Mouse (Mus musculus): Measurements from ENCODE around the gene Aagab. TPM values are rescaled to one million over a fixed set of nuclear protein-coding genes. Genes with fewer than 3 reads are reported as not detected.
A peak's percentile ranks its signal among the peaks of the same experiment; 100 is the strongest.

The Aagab gene
- polyA plus RNA-seq (2015; fragmentation: Nextera tagmentation; extraction: Ambion mirVana): 21.7 and 26.2 TPM in 2 replicates

DNA sequence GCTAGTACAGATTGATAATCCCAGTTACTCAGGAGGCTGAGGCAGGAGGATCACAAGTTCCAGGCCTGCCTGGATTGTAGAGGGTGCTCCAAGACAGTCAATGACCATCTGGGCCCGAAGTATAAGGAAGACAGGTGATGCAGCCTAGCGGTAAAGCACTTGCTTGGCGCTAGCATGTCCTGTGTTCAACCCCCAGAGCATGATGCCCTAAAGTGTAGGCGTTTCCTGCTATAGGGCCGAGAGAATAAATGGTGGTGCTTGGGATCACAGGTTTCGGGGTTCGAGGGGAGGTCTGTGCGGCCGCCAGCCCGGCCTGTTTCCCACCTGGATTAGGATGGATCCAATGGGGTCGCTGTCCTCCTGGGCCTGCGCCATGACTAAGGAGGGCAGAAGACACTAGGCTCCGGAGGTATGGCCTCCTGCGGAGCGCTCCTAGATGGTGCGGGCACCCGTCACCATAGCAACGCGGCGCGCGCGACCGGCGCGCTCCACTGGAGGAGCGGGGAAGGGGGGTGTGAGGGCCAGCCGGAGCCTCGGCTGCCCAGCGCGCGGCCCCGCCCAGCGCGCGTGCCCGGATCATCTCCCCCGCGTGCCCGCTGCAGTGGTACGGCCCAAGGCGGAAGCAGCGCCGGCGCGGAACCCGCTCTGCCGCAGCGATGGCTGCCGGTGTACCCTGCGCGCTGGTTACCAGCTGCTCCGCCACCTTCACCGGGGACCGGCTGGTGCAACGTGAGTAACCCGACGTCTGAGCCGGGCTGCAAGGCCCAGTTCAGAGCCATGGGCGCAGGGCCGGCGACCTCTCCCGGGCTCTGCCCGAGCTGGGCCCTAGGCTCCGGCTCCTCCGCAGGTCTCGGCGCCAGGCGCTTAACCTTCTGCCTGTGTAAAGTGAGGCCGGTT is at the start of gene Aagab, which contains the start of gene Iqch:
Gene Aagab, plus strand, starts transcription at position 618 of the 897 bp plus-strand sequence.
Gene Iqch, minus strand, starts transcription at position 451 of the 897 bp plus-strand sequence.
- 2% methylated on average over 70 of the region's 70 CpGs for WGBS

DNA sequence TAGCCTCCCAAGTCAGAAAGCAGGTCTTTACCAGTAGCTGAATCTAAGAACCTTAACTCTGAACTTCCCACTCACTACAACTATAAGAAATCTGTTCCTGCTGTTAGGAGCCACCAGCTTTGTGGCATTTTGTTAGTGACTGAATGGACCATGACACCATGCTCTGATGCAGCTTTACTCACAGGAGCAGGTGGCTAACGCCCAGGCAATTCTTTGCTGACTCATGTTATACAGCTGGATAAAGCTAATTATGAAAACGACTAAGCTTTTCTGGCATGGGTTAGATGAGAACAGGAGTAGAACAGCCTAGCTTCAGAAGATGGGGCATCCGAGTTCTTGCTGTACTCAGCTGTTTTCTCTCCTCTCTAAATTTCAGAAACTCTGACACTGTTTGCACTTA is 48.8 kb upstream of the Aagab start:
- 80% methylated on average over 3 of the region's 3 CpGs for WGBS
- H3K4me3 ChIP-seq: no peak overlapping the region
- no peak overlapping the region for H3K27ac ChIP-seq
- ATAC-seq (ENCODE audit: low FRiP score, low read depth): no peak
- no peak overlapping the region for H3K9ac ChIP-seq
- H3K36me3 ChIP-seq: no peaks in the 10 kb centered on the region
- no peaks in the 10 kb centered on the region for H3K9me3 ChIP-seq
- no peak overlapping the region for H3K4me2 ChIP-seq (replicated peaks)
- H3K27me3 ChIP-seq: peaks cover 4% of the 10 kb centered on the region; the same call in 1 of the 2 replicates
- no peaks in the 10 kb centered on the region for H3K4me1 ChIP-seq

More for the DNA sequence above, at the start of gene Aagab, which contains the start of gene Iqch:
- Histone ChIP-seq H3K4me2 (replicated peaks) (peak within 1 kb of the TSS; percentile 65), H3K4me3 (peak within 1 kb of the TSS; percentile 86), H3K36me3 (no peaks in the 10 kb centered on the region), H3K9me3 (no peaks in the 10 kb centered on the region), H3K27ac (no peak within 1 kb of the TSS; the same call in 1 of the 2 replicates), H3K4me1 (peaks cover 30% of the 10 kb centered on the region), H3K9ac (peak within 1 kb of the TSS; percentile 82), H3K27me3 (no peaks in the 10 kb centered on the region)
- ATAC-seq (ENCODE audit: low FRiP score, low read depth): peak; percentile 93

DNA sequence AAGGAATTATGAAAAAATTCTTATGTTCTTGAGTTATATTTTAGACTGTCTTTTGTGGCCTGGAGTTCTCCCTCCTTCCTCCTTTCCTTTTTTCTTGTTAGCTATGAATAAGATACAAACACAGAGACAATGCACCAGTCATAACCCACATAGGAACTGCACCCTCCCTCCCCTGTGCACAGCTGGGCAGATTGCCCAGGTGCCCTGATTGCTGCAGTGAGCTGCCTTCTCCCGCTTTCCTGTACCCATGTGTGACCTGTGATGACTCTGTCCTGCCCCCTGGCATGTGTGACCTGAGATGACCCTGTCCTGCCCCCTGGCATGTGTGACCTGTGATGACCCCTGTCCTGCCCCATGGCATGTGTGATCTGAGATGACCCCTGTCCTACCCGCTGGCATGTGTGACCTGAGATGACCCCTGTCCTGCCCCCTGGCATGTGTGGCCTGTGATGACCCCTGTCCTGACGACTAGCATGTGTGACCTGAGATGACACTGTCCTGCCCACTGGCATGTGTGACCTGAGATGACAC is 46.9 kb upstream of the Aagab start:
- no peaks in the 10 kb centered on the region for H3K27me3 ChIP-seq
- no peak for ATAC-seq (ENCODE audit: low FRiP score, low read depth)
- whole genome bisulfite sequencing: 56% methylated on average over 3 of the region's 3 CpGs
- H3K4me1 ChIP-seq: no peaks in the 10 kb centered on the region
- no peaks in the 10 kb centered on the region for H3K9me3 ChIP-seq
- no peak overlapping the region for H3K4me3 ChIP-seq
- no peak overlapping the region for H3K9ac ChIP-seq
- H3K36me3 ChIP-seq: no peaks in the 10 kb centered on the region
- H3K27ac ChIP-seq: no peak overlapping the region
- H3K4me2 ChIP-seq (replicated peaks): no peak overlapping the region

DNA sequence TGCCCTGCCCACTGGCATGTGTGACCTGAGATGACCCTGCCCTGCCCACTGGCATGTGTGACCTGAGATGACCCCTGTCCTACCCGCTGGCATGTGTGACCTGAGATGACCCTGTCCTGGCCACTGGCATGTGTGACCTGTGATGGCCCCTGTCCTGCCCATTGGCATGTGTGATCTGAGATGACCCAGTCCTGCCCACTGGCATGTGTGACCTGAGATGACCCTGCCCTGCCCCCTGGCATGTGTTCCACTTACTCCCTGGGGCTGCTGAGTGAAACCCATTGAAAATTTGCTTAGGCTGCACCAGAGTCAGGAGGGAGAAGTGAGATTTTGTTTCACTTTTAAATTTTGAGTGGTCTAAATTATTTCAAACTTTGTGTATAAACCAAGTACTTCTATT is 46.1 kb upstream of the Aagab start:
- H3K9me3 ChIP-seq: no peaks in the 10 kb centered on the region
- H3K27me3 ChIP-seq: no peaks in the 10 kb centered on the region
- H3K4me1 ChIP-seq: no peaks in the 10 kb centered on the region
- H3K9ac ChIP-seq: no peak overlapping the region
- 76% methylated on average over 1 of the region's 1 CpGs for WGBS
- no peak overlapping the region for H3K4me2 ChIP-seq (replicated peaks)
- H3K36me3 ChIP-seq: no peaks in the 10 kb centered on the region
- no peak for ATAC-seq (ENCODE audit: low FRiP score, low read depth)
- H3K4me3 ChIP-seq: no peak overlapping the region
- H3K27ac ChIP-seq: no peak overlapping the region

DNA sequence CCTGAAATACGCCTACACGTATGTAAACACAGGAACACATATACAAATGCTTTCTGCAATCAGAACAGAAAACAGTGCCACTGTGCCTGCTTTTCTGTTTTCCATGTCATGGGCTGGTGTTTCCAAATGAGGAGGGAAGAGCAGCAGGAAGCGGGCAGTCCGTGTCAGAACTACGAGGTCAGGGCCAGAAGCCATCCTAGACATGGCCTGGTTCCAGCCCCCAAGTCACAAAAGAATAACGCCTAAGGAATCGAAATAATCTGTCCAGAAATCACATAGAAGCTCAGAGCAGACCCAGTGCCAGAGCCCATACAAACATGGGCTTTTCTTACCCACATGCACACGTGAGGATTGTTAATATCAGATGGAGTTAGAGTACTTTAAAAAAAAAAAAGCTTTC is 45.5 kb upstream of the Aagab start:
- ATAC-seq (ENCODE audit: low FRiP score, low read depth): no peak

DNA sequence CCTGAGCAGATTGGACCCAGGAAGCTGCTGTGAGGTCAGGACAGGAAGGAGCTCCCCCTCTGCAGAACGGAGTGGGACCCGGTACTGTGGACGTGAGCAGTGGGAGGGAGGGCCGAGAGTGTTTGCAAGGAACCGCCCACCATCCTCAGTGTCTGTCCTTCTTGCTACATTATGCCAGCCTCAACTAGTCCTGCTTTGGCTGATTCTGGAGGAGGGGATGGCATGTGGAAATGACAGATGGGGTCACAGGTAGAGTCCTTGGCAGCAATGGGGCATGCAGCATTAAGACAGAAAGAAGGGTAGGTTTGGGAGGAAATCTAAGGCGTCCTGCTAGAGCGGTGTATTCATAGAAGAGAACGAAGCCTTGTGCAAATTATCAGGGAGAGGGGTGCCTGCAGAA is 40.5 kb upstream of the Aagab start:
- ATAC-seq (ENCODE audit: low FRiP score, low read depth): no peak
- H3K4me1 ChIP-seq: no peaks in the 10 kb centered on the region; the same call in 1 of the 2 replicates
- no peak overlapping the region for H3K4me2 ChIP-seq (replicated peaks)
- no peaks in the 10 kb centered on the region for H3K36me3 ChIP-seq
- H3K9ac ChIP-seq: no peak overlapping the region
- no peaks in the 10 kb centered on the region for H3K27me3 ChIP-seq
- no peak overlapping the region for H3K4me3 ChIP-seq
- no peaks in the 10 kb centered on the region for H3K9me3 ChIP-seq
- H3K27ac ChIP-seq: no peak overlapping the region
- 72% methylated on average over 8 of the region's 8 CpGs for WGBS

More for the DNA sequence above, 45.5 kb upstream of the Aagab start:
- H3K36me3 ChIP-seq: no peaks in the 10 kb centered on the region
- WGBS: 80% methylated on average over 8 of the region's 8 CpGs
- no peaks in the 10 kb centered on the region for H3K27me3 ChIP-seq
- no peaks in the 10 kb centered on the region for H3K4me1 ChIP-seq
- H3K4me3 ChIP-seq: no peak overlapping the region
- no peaks in the 10 kb centered on the region for H3K9me3 ChIP-seq
- H3K27ac ChIP-seq: no peak overlapping the region
- H3K9ac ChIP-seq: no peak overlapping the region
- H3K4me2 ChIP-seq (replicated peaks): no peak overlapping the region

DNA sequence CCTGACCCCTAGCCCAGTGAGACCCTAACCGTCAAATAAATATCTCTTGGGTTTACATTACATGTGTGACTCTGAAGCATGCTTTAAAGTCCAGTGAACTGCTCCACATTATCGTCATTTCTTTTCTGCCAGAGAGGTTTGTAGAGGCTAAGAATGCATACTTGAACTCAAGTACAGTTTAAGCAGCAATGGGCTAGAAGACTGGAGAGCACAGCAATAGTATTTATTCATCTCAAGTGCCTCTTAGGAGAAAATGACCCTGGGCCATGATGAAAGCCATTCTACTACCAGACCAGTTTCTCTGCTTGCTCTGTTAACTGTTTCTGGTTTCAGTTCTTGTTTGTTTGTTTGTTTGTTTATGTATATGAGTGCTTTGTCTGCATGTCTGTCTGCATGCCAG is 39.0 kb upstream of the Aagab start:
- H3K36me3 ChIP-seq: no peaks in the 10 kb centered on the region
- ATAC-seq (ENCODE audit: low FRiP score, low read depth): no peak
- no peak overlapping the region for H3K4me2 ChIP-seq (replicated peaks)
- H3K4me3 ChIP-seq: no peak overlapping the region
- no peak overlapping the region for H3K27ac ChIP-seq
- H3K9me3 ChIP-seq: no peaks in the 10 kb centered on the region
- H3K4me1 ChIP-seq: peaks cover 15% of the 10 kb centered on the region
- H3K27me3 ChIP-seq: 0 out of 2 replicates have a peak, but pooled peaks cover 2% of the 10 kb centered on the region
- no peak overlapping the region for H3K9ac ChIP-seq
- 85% methylated on average over 2 of the region's 2 CpGs for WGBS

DNA sequence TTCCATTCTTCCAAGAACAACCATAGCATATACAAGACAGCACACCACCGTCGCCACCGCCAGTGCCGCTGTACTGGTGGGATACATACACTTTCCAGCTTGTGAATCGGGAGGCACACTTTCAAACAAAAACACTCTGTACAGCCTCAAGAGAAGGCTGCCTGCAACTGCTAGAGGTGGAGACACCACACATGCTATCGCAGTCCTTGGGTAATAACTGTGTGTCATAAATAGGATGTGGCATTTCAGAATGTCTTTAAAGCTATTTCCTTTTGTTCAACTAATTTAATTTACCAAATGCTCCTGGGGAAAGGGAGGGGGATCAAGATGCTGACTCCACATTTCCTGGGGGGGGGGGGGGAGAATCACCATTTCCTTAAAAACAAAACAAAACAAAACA is 34.1 kb upstream of the Aagab start:
- Histone ChIP-seq H3K36me3 (no peaks in the 10 kb centered on the region), H3K27me3 (0 out of 2 replicates have a peak, but pooled peaks cover 2% of the 10 kb centered on the region), H3K9me3 (no peaks in the 10 kb centered on the region), H3K9ac (no peak overlapping the region), H3K4me1 (peaks cover 29% of the 10 kb centered on the region), H3K27ac (no peak overlapping the region), H3K4me2 (replicated peaks) (peak overlapping the region; percentile 27; the same call in 1 of the 2 replicates), H3K4me3 (no peak overlapping the region)
- WGBS: 61% methylated on average over 6 of the region's 6 CpGs
- ATAC-seq (ENCODE audit: low FRiP score, low read depth): no peak

DNA sequence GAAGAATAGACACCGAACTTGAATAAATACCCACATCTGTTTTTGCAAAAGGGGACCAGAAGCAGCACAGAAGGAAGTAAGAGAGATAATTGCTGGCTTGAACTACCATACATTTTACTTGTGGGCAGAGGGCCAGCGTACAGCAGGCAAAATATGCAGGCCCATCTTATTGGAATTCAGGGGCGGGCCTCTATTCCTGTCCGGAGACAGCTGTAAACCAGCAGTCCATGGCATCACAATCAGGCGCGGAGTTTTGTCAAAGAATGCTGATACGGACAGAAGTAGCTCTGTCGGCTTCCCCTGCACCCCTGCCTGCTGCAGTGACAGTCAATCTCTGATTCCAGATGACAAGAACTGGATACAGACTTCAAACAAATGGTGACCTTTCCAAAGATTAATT is 33.7 kb upstream of the Aagab start:
- 15% methylated on average over 8 of the region's 8 CpGs for WGBS
- H3K36me3 ChIP-seq: no peaks in the 10 kb centered on the region
- H3K4me1 ChIP-seq: peaks cover 29% of the 10 kb centered on the region
- H3K9me3 ChIP-seq: no peaks in the 10 kb centered on the region
- no peak overlapping the region for H3K9ac ChIP-seq
- peak overlapping the region; percentile 27; the same call in 1 of the 2 replicates for H3K4me2 ChIP-seq (replicated peaks)
- no peak for ATAC-seq (ENCODE audit: low FRiP score, low read depth)
- H3K4me3 ChIP-seq: no peak overlapping the region
- H3K27me3 ChIP-seq: 0 out of 2 replicates have a peak, but pooled peaks cover 2% of the 10 kb centered on the region
- H3K27ac ChIP-seq: no peak overlapping the region

DNA sequence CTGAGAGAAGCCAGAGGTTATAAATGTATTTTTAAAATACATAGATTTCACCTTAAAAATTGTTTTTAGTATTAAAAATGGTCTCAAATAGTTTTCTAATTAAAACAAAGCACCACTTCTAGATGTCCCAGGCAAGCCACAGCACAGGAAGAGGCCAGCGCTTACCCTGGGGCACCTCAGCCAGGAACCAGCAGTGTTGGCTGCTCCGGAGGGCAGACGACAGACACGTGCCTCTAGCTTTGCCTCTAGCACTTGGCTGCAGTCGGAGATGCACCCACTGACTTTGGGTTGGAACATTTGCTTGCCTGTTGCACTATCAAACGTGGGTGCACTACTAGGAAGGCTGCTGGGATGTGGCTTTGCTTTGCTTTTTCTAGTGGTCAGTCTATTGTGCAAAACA is 30.6 kb upstream of the Aagab start:
- H3K9me3 ChIP-seq: no peaks in the 10 kb centered on the region
- H3K4me2 ChIP-seq (replicated peaks): no peak overlapping the region
- 23% methylated on average over 6 of the region's 6 CpGs for WGBS
- no peak overlapping the region for H3K9ac ChIP-seq
- ATAC-seq (ENCODE audit: low FRiP score, low read depth): no peak
- no peak overlapping the region for H3K27ac ChIP-seq
- H3K36me3 ChIP-seq: no peaks in the 10 kb centered on the region
- H3K4me3 ChIP-seq: no peak overlapping the region
- peaks cover 29% of the 10 kb centered on the region for H3K4me1 ChIP-seq
- 0 out of 2 replicates have a peak, but pooled peaks cover 2% of the 10 kb centered on the region for H3K27me3 ChIP-seq

DNA sequence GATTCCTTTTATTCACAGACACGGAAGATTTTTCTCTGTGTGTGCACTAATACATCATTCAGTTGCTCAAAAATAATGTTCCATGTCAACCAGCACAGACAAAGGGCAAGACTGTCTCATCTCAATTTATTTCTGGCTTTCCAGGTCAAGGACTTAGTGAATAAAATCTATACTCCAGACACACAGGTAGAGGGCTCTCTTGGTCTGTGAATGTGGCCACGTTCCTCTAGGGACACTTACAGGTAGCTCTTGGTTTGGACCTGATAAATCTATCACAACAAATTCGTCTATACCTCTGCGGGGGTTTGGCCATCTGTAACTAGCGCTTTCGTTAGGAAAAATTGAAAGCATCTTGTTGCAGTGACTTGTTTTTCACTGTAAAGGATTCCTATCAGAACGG is 29.6 kb upstream of the Aagab start:
- WGBS: 64% methylated on average over 7 of the region's 7 CpGs
- no peaks in the 10 kb centered on the region for H3K36me3 ChIP-seq
- no peak overlapping the region for H3K4me3 ChIP-seq
- no peak overlapping the region for H3K27ac ChIP-seq
- H3K4me2 ChIP-seq (replicated peaks): no peak overlapping the region
- ATAC-seq (ENCODE audit: low FRiP score, low read depth): no peak
- H3K4me1 ChIP-seq: peaks cover 20% of the 10 kb centered on the region
- H3K9ac ChIP-seq: no peak overlapping the region
- H3K27me3 ChIP-seq: 0 out of 2 replicates have a peak, but pooled peaks cover 2% of the 10 kb centered on the region
- H3K9me3 ChIP-seq: no peaks in the 10 kb centered on the region

DNA sequence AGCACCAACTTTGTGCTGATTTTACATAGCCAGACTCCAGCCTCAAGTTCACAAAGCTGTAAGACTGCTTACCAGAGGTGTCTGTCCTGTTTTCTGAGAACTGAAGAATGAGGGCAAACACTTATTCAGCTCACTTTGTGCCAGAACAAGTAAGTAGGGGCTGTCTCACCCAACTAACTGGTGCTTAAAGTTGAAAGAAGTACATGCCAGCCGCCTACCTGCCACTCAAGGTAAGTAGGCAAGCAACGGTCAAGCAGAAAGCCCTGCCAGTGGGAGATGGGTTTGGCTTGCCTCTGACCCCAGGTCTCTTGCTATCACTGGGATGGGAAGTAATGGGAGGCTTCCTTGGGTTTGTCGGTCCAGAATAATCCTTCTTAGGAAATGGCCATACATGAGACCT is 25.0 kb upstream of the Aagab start:
- no peak for ATAC-seq (ENCODE audit: low FRiP score, low read depth)
- Histone ChIP-seq H3K4me1 (0 out of 2 replicates have a peak, but pooled peaks cover 4% of the 10 kb centered on the region), H3K4me3 (no peak overlapping the region), H3K27me3 (0 out of 2 replicates have a peak, but pooled peaks cover 2% of the 10 kb centered on the region), H3K9me3 (no peaks in the 10 kb centered on the region), H3K27ac (no peak overlapping the region), H3K4me2 (replicated peaks) (no peak overlapping the region), H3K36me3 (no peaks in the 10 kb centered on the region), H3K9ac (no peak overlapping the region)
- WGBS: 85% methylated on average over 3 of the region's 3 CpGs

Data from limb, embryonic 13.5 days (tissue).